Mouse (Mus musculus) layer of hippocampus, adult 9-10 months (tissue): ENCODE measurements around the gene Stxbp2.

ENCODE experiments used
- DNase-seq: peaks from one replicate; pipeline ENCODE4 v3.0.0; 2022; ENCODE audit warnings: low spot score

Stxbp2 gene

GRCm38 (mm10) chr8:3645804-3646203 is 15.0 kb downstream of the Stxbp2 start:
- no peak for DNase-seq

GRCm38 (mm10) chr8:3646824-3647531 is 16.2 kb downstream of the Stxbp2 start:
- DNase-seq: no peak

GRCm38 (mm10) chr8:3647561-3647960 is 16.8 kb downstream of the Stxbp2 start:
- DNase-seq: no peak

GRCm38 (mm10) chr8:3648268-3648667 is 17.5 kb downstream of the Stxbp2 start:
- no peak for DNase-seq

- DNase-seq: no peak
Measured at GRCm38 (mm10) chr8:3648990-3649389, 18.2 kb downstream of the Stxbp2 start.

- DNase-seq: no peak
Measured at GRCm38 (mm10) chr8:3652845-3653244, 22.1 kb downstream of the Stxbp2 start.

- DNase-seq: no peak
Measured at GRCm38 (mm10) chr8:3654726-3655508, 24.2 kb downstream of the Stxbp2 start.

- DNase-seq: no peak
Measured at GRCm38 (mm10) chr8:3655526-3655925, 24.8 kb downstream of the Stxbp2 start, which contains the start of gene Retn. Gene Retn (plus strand): TSS chr8:3655770.

GRCm38 (mm10) chr8:3656725-3657381 is 26.1 kb downstream of the Stxbp2 start:
- DNase-seq: no peak

- DNase-seq: no peak
Measured at GRCm38 (mm10) chr8:3660889-3661288, 30.1 kb downstream of the Stxbp2 start.

GRCm38 (mm10) chr8:3664405-3664804 is 33.6 kb downstream of the Stxbp2 start:
- DNase-seq: no peak

GRCm38 (mm10) chr8:3665507-3665906 is 34.8 kb downstream of the Stxbp2 start, which contains the start of gene Mcemp1:
Gene Mcemp1 (plus strand): TSS chr8:3665754.
- DNase-seq: no peak

- no peak for DNase-seq
Measured at GRCm38 (mm10) chr8:3670388-3670787, 39.6 kb downstream of the Stxbp2 start.

GRCm38 (mm10) chr8:3671980-3672491 is 41.3 kb downstream of the Stxbp2 start, which contains the start of gene Fcor:
Gene Fcor (minus strand): TSS chr8:3672362.
- DNase-seq: peak; percentile 86

- DNase-seq: no peak
Measured at GRCm38 (mm10) chr8:3674671-3675070, 43.9 kb downstream of the Stxbp2 start.

GRCm38 (mm10) chr8:3676131-3676992 is 45.6 kb downstream of the Stxbp2 start, which contains the start of gene Trappc5:
Gene Trappc5 (plus strand): TSS chr8:3676299.
- peak; percentile 93 for DNase-seq

- DNase-seq: no peak
Measured at GRCm38 (mm10) chr8:3676993-3677579, 46.3 kb downstream of the Stxbp2 start.

- no peak for DNase-seq
Measured at GRCm38 (mm10) chr8:3678831-3679230, 48.1 kb downstream of the Stxbp2 start.

- no peak for DNase-seq
Measured at GRCm38 (mm10) chr8:3679236-3679635, 48.5 kb downstream of the Stxbp2 start.

- DNase-seq: no peak
Measured at GRCm38 (mm10) chr8:3679656-3680055, 48.9 kb downstream of the Stxbp2 start.

GRCm38 (mm10) chr8:3682435-3682834 is 51.7 kb downstream of the Stxbp2 start:
- no peak for DNase-seq
